11 mouse cellular contexts compared by ENCODE assay signal in genomic region chr5:31252795-31253545, GRCm38 (mm10). TPM values are rescaled to one million over a fixed set of nuclear protein-coding genes. Genes with fewer than 3 reads are reported as not detected.
DNase-seq lines count a peak whose midpoint lies in the region; ATAC-seq and TF ChIP-seq lines count a peak whose summit lies in the region.
"Had no signal": no experiment of that assay in that cellular context is flagged by ENCODE, and none has a peak within 500 bp of the region (broad histone marks: within the 10 kb centered on the region; RNA-seq: fewer than 3 reads in every experiment).

No protein-coding gene starts in this region.

- intact Hi-C loops in left cerebral cortex, postnatal 14 days (cut with DNase I): no loop called here

- H3K79me2 ChIP-seq in myocyte (ENCODE audit: control insufficient read depth, insufficient read depth): no peaks in the 10 kb centered on the region

- H3ac ChIP-seq in myocyte (ENCODE audit: control insufficient read depth, insufficient read length): no peak overlapping the region

- peaks cover 23% of the 10 kb centered on the region for H3K27me3 ChIP-seq in forebrain, embryonic 10.5 days (ENCODE audit: poor library complexity, severe bottlenecking)
- H3K27me3 ChIP-seq in forebrain, embryonic 11.5 days (ENCODE audit: control insufficient read depth, insufficient read depth, low read length): peaks cover 2% of the 10 kb centered on the region; the same call in 1 of the 2 replicates
- H3K27me3 ChIP-seq in liver, embryonic 15.5 days: no peaks in the 10 kb centered on the region
- no peaks in the 10 kb centered on the region for H3K27me3 ChIP-seq in embryonic facial prominence, embryonic 13.5 days
- H3K27me3 ChIP-seq in myocyte (ENCODE audit: control insufficient read depth, insufficient read depth, insufficient read length): no peaks in the 10 kb centered on the region

- peak overlapping the region; percentile 40; the same call in 1 of the 2 replicates for H3K27ac ChIP-seq in forebrain, embryonic 10.5 days
- no peak overlapping the region for H3K27ac ChIP-seq in forebrain, embryonic 11.5 days (ENCODE audit: low read depth, low read length)
- no peak overlapping the region for H3K27ac ChIP-seq in liver, embryonic 15.5 days (replicated peaks)
- H3K27ac ChIP-seq in embryonic facial prominence, embryonic 13.5 days: peak overlapping the region; percentile 84

- H3K4me3 ChIP-seq in forebrain, embryonic 10.5 days: no peak overlapping the region
- no peak overlapping the region for H3K4me3 ChIP-seq in forebrain, embryonic 11.5 days (ENCODE audit: low read depth, low read length)
- H3K4me3 ChIP-seq in liver, embryonic 15.5 days (replicated peaks): no peak overlapping the region
- H3K4me3 ChIP-seq in embryonic facial prominence, embryonic 13.5 days: no peak overlapping the region
- no peak overlapping the region for H3K4me3 ChIP-seq in myocyte

- H3K4me2 ChIP-seq in forebrain, embryonic 11.5 days (ENCODE audit: low read depth, low read length, severe bottlenecking): no peak overlapping the region
- 0 out of 2 replicates have a peak overlapping the region, but pooled peaks have one; percentile 70 for H3K4me2 ChIP-seq in liver, embryonic 15.5 days
- peak overlapping the region; percentile 51 for H3K4me2 ChIP-seq in embryonic facial prominence, embryonic 13.5 days
- no peak overlapping the region for H3K4me2 ChIP-seq in myocyte (ENCODE audit: low read depth)

- no peak for DNase-seq in forebrain, embryonic 10.5 days (ENCODE audit: extremely low spot score, low spot score)
- DNase-seq in forebrain, embryonic 11.5 days (ENCODE audit: low spot score): no peak
- DNase-seq in liver: no peak
- no peak for DNase-seq in left cerebral cortex, postnatal 14 days (ENCODE audit: low spot score in 2 of 2)
- DNase-seq: adrenal gland, postnatal 36 days; cerebellum, postnatal 14 days had no signal

- no peaks in the 10 kb centered on the region for H3K9me3 ChIP-seq in forebrain, embryonic 10.5 days
- H3K9me3 ChIP-seq in forebrain, embryonic 11.5 days (ENCODE audit: control insufficient read depth, low read length): no peaks in the 10 kb centered on the region
- H3K9me3 ChIP-seq in liver, embryonic 15.5 days (replicated peaks): no peaks in the 10 kb centered on the region
- H3K9me3 ChIP-seq in embryonic facial prominence, embryonic 13.5 days: no peaks in the 10 kb centered on the region

- no peak for TF ChIP-seq POLR2A in myocyte (IDR thresholded peaks at IDR 0.05; ENCODE audit: insufficient read length, low read depth)

- peaks cover 96% of the 10 kb centered on the region for H3K36me3 ChIP-seq in forebrain, embryonic 10.5 days (replicated peaks)
- peaks cover 10% of the 10 kb centered on the region; the same call in 1 of the 2 replicates for H3K36me3 ChIP-seq in forebrain, embryonic 11.5 days (ENCODE audit: control insufficient read depth, insufficient read depth, low read length)
- peaks cover 39% of the 10 kb centered on the region for H3K36me3 ChIP-seq in liver, embryonic 15.5 days (replicated peaks)
- H3K36me3 ChIP-seq in embryonic facial prominence, embryonic 13.5 days: peaks cover 87% of the 10 kb centered on the region
- peaks cover 32% of the 10 kb centered on the region for H3K36me3 ChIP-seq in myocyte (ENCODE audit: control insufficient read depth, insufficient read depth)

- H3K4me1 ChIP-seq in forebrain, embryonic 10.5 days: peaks cover 37% of the 10 kb centered on the region
- H3K4me1 ChIP-seq in forebrain, embryonic 11.5 days (replicated peaks; ENCODE audit: control insufficient read depth, insufficient read depth, low read length): peaks cover 7% of the 10 kb centered on the region; the same call in 1 of the 2 replicates
- peaks cover 34% of the 10 kb centered on the region for H3K4me1 ChIP-seq in liver, embryonic 15.5 days (replicated peaks)
- H3K4me1 ChIP-seq in embryonic facial prominence, embryonic 13.5 days: peaks cover 35% of the 10 kb centered on the region

- H3K9ac ChIP-seq in forebrain, embryonic 11.5 days (ENCODE audit: low read length): no peak overlapping the region
- no peak overlapping the region for H3K9ac ChIP-seq in liver, embryonic 15.5 days
- 0 out of 2 replicates have a peak overlapping the region, but pooled peaks have one; percentile 32 for H3K9ac ChIP-seq in embryonic facial prominence, embryonic 13.5 days

- WGBS in forebrain, embryonic 10.5 days: 73% methylated on average over 16 of the region's 16 CpGs
- 80% methylated on average over 16 of the region's 16 CpGs for WGBS in forebrain, embryonic 11.5 days
- WGBS in liver, embryonic 15.5 days (ENCODE audit: insufficient replicate concordance): 80% methylated on average over 16 of the region's 16 CpGs
- WGBS in embryonic facial prominence, embryonic 13.5 days: 36% methylated on average over 16 of the region's 16 CpGs

- no peak for ATAC-seq in forebrain, embryonic 11.5 days (replicated peaks; ENCODE audit: low FRiP score)
- ATAC-seq in liver, embryonic 15.5 days (ENCODE audit: insufficient read depth): no peak
- ATAC-seq in embryonic facial prominence, embryonic 13.5 days (ENCODE audit: insufficient number of reproducible peaks, insufficient read depth, low FRiP score, low TSS enrichment, low read depth): peak; percentile 28; the same call in 1 of the 2 replicates
- ATAC-seq in inflammation-experienced regulatory T-cells, adult 6 months: no peak

TF ChIP-seq in myocyte, 11 proteins besides CTCF, POLR2A, EP300 and RAD21:
- TF ChIP-seq REST (IDR thresholded peaks at IDR 0.05; ENCODE audit: insufficient read depth, insufficient read length): no peak
- peak; percentile 18 for TF ChIP-seq POLR2AphosphoS2 (IDR thresholded peaks at IDR 0.05; ENCODE audit: insufficient read length, low read depth)

RNA-seq across cellular contexts. Expression of gene Krtcap3, which starts 1.5 kb away (rescaled TPM):
- 5.9 and 8.6 TPM in 2 replicates for polyA plus RNA-seq in forebrain, embryonic 10.5 days (2016; fragmentation: Nextera tagmentation; extraction: Ambion mirVana)
- 5.0 and 5.1 TPM in 2 replicates for polyA plus RNA-seq in forebrain, embryonic 11.5 days (2014; fragmentation: Nextera tagmentation; extraction: Ambion mirVana)
- 3.9 and 4.9 TPM in 2 replicates for polyA plus RNA-seq in liver, embryonic 15.5 days (2015; fragmentation: Nextera tagmentation; extraction: Ambion mirVana)
- polyA plus RNA-seq in embryonic facial prominence, embryonic 13.5 days (2015; fragmentation: Nextera tagmentation; extraction: Ambion mirVana): 15.4 and 16.2 TPM in 2 replicates
- 2.1 TPM for polyA plus RNA-seq in myocyte (2012; fragmentation: generic; extraction: Trizol)
- polyA plus RNA-seq in inflammation-experienced regulatory T-cells, adult 6 months (2017; shearing (Covaris generic)): 10 to 100 TPM; 25.8 to 27.7 (median 26.9) TPM
- 1 to 10 TPM; 1.6 to 2.0 TPM for total RNA-seq in left cerebral cortex, postnatal 14 days (2021)

RNA-seq across cellular contexts. Expression of gene Gm9970, which starts 11.9 kb away (rescaled TPM):
- polyA plus RNA-seq in forebrain, embryonic 10.5 days (2016; fragmentation: Nextera tagmentation; extraction: Ambion mirVana): 0.29 and 0.31 TPM in 2 replicates
- polyA plus RNA-seq in forebrain, embryonic 11.5 days (2014; fragmentation: Nextera tagmentation; extraction: Ambion mirVana): 0.92 TPM in 1 of 2 replicates, not detected in the other
- 0.23 TPM in 1 of 2 replicates, not detected in the other for polyA plus RNA-seq in liver, embryonic 15.5 days (2015; fragmentation: Nextera tagmentation; extraction: Ambion mirVana)
- 0.54 TPM in 1 of 2 replicates, not detected in the other for polyA plus RNA-seq in embryonic facial prominence, embryonic 13.5 days (2015; fragmentation: Nextera tagmentation; extraction: Ambion mirVana)
- polyA plus RNA-seq in myocyte (2012; fragmentation: generic; extraction: Trizol): not detected
- polyA plus RNA-seq in inflammation-experienced regulatory T-cells, adult 6 months (2017; shearing (Covaris generic)): not detected
- total RNA-seq in left cerebral cortex, postnatal 14 days (2021): not detected
- total RNA-seq: adrenal gland, postnatal 36 days had no signal
- polyA plus RNA-seq: large intestine, adult 2 months had no signal

RNA-seq across cellular contexts. Expression of gene Nrbp1, which starts 12.3 kb away (rescaled TPM):
- 136 and 143 TPM in 2 replicates for polyA plus RNA-seq in forebrain, embryonic 10.5 days (2016; fragmentation: Nextera tagmentation; extraction: Ambion mirVana)
- polyA plus RNA-seq in forebrain, embryonic 11.5 days (2014; fragmentation: Nextera tagmentation; extraction: Ambion mirVana): 145 and 155 TPM in 2 replicates
- 47.5 and 48.1 TPM in 2 replicates for polyA plus RNA-seq in liver, embryonic 15.5 days (2015; fragmentation: Nextera tagmentation; extraction: Ambion mirVana)
- 159 and 161 TPM in 2 replicates for polyA plus RNA-seq in embryonic facial prominence, embryonic 13.5 days (2015; fragmentation: Nextera tagmentation; extraction: Ambion mirVana)
- polyA plus RNA-seq in myocyte (2012; fragmentation: generic; extraction: Trizol): 87.9 TPM
- polyA plus RNA-seq in inflammation-experienced regulatory T-cells, adult 6 months (2017; shearing (Covaris generic)): 100 to 1,000 TPM in 1 of 3 experiments, 10 to 100 TPM in 2; 84.6 to 104 (median 84.9) TPM
- 10 to 100 TPM; 72.9 to 75.8 TPM for total RNA-seq in left cerebral cortex, postnatal 14 days (2021)

RNA-seq across cellular contexts. Expression of gene Ppm1g, which starts 32.5 kb away (rescaled TPM):
- polyA plus RNA-seq in forebrain, embryonic 10.5 days (2016; fragmentation: Nextera tagmentation; extraction: Ambion mirVana): 218 TPM in 2 replicates
- 177 and 193 TPM in 2 replicates for polyA plus RNA-seq in forebrain, embryonic 11.5 days (2014; fragmentation: Nextera tagmentation; extraction: Ambion mirVana)
- polyA plus RNA-seq in liver, embryonic 15.5 days (2015; fragmentation: Nextera tagmentation; extraction: Ambion mirVana): 110 and 117 TPM in 2 replicates
- polyA plus RNA-seq in embryonic facial prominence, embryonic 13.5 days (2015; fragmentation: Nextera tagmentation; extraction: Ambion mirVana): 130 and 139 TPM in 2 replicates
- 89.3 TPM for polyA plus RNA-seq in myocyte (2012; fragmentation: generic; extraction: Trizol)
- polyA plus RNA-seq in inflammation-experienced regulatory T-cells, adult 6 months (2017; shearing (Covaris generic)): 10 to 100 TPM; 38.5 to 63.1 (median 49.7) TPM
- 10 to 100 TPM; 77.5 to 87.1 TPM for total RNA-seq in left cerebral cortex, postnatal 14 days (2021)

RNA-seq across cellular contexts. Expression of gene Ift172, which starts 37.9 kb away (rescaled TPM):
- polyA plus RNA-seq in forebrain, embryonic 10.5 days (2016; fragmentation: Nextera tagmentation; extraction: Ambion mirVana): 37.1 and 37.2 TPM in 2 replicates
- 42.6 and 50.4 TPM in 2 replicates for polyA plus RNA-seq in forebrain, embryonic 11.5 days (2014; fragmentation: Nextera tagmentation; extraction: Ambion mirVana)
- polyA plus RNA-seq in liver, embryonic 15.5 days (2015; fragmentation: Nextera tagmentation; extraction: Ambion mirVana): 3.9 and 4.5 TPM in 2 replicates
- polyA plus RNA-seq in embryonic facial prominence, embryonic 13.5 days (2015; fragmentation: Nextera tagmentation; extraction: Ambion mirVana): 44.8 and 47.1 TPM in 2 replicates
- 22.5 TPM for polyA plus RNA-seq in myocyte (2012; fragmentation: generic; extraction: Trizol)
- polyA plus RNA-seq in inflammation-experienced regulatory T-cells, adult 6 months (2017; shearing (Covaris generic)): 1 to 10 TPM; 3.3 to 4.4 (median 4.3) TPM
- 10 to 100 TPM; 82.8 to 93.9 TPM for total RNA-seq in left cerebral cortex, postnatal 14 days (2021)

Comparison
In these comparisons a context has a peak if more than half of its experiments do, and no peak if none do; other contexts are left out.
1. H3K27ac ChIP-seq: peak in forebrain, embryonic 10.5 days (single experiment) and embryonic facial prominence, embryonic 13.5 days (single experiment); none in forebrain, embryonic 11.5 days (single experiment) and liver, embryonic 15.5 days (single experiment).
2. H3K4me2 ChIP-seq: peak in liver, embryonic 15.5 days (single experiment) and embryonic facial prominence, embryonic 13.5 days (single experiment); none in forebrain, embryonic 11.5 days (single experiment) and myocyte (single experiment).